Mouse (Mus musculus): Measurements from ENCODE around the gene Sh2d1b2. TPM values are rescaled to one million over a fixed set of nuclear protein-coding genes. Genes with fewer than 3 reads are reported as not detected.
A peak's percentile ranks its signal among the peaks of the same experiment; 100 is the strongest.

The Sh2d1b2 gene
- total RNA-seq, 1 experiment from 2014 or later: not detected

- peak; percentile 50; the same call in 1 of the 2 replicates for ATAC-seq (replicated peaks; ENCODE audit: insufficient number of reproducible peaks, low FRiP score, low TSS enrichment, poor library complexity, severe bottlenecking)
Measured at GRCm38 (mm10) chr1:170270281-170270680, 37.7 kb downstream of the Sh2d1b2 start.

- ATAC-seq (replicated peaks; ENCODE audit: insufficient number of reproducible peaks, low FRiP score, low TSS enrichment, poor library complexity, severe bottlenecking): peak; percentile 29; the same call in 1 of the 2 replicates
Measured at GRCm38 (mm10) chr1:170270696-170271095, 38.1 kb downstream of the Sh2d1b2 start.

DNA sequence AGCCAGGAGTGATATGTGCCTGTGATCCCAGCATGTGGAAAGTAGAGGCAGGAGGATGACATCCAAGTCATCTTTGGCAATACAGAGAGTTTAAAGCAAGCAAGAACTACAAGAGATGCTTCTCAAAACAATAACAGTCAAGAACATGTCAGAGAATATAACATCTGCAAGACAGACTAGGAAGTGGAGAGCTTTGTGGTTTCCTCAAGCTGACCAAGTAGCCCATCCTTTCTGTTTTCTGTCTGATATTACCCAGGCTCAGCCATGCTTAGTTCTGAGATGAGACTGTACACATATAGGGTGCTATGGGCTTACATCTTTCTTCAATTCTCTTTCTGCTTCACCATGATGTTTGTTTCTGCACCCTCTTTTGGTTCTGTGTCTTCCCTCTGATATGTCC lies 40.7 kb downstream of the Sh2d1b2 start:
- ATAC-seq (replicated peaks; ENCODE audit: insufficient number of reproducible peaks, low FRiP score, low TSS enrichment, poor library complexity, severe bottlenecking): no peak

DNA sequence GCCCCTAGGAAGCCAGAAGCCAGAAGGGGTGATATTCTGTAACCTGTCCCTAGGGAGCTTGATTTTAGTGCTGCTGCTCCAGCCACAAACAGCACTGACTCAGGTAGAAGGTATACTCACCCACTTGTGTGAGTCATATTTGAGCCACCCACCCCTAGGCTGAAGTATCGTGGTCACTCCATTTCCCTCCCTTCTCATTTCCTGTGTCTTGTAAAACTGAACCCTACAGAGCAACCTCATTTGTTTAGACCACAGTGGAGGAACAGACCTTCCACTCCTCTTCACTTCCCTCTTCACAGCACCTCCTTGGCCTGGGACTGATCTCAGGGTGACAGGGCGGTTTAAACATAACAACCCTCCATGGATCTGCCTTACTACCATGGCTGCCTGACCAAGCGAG lies 44.5 kb downstream of the Sh2d1b2 start, which contains the start of gene Sh2d1b1:
Gene Sh2d1b1 (plus strand): TSS at position 305 of the 400 bp plus-strand sequence.
- ATAC-seq (replicated peaks; ENCODE audit: insufficient number of reproducible peaks, low FRiP score, low TSS enrichment, poor library complexity, severe bottlenecking): peak; percentile 89

DNA sequence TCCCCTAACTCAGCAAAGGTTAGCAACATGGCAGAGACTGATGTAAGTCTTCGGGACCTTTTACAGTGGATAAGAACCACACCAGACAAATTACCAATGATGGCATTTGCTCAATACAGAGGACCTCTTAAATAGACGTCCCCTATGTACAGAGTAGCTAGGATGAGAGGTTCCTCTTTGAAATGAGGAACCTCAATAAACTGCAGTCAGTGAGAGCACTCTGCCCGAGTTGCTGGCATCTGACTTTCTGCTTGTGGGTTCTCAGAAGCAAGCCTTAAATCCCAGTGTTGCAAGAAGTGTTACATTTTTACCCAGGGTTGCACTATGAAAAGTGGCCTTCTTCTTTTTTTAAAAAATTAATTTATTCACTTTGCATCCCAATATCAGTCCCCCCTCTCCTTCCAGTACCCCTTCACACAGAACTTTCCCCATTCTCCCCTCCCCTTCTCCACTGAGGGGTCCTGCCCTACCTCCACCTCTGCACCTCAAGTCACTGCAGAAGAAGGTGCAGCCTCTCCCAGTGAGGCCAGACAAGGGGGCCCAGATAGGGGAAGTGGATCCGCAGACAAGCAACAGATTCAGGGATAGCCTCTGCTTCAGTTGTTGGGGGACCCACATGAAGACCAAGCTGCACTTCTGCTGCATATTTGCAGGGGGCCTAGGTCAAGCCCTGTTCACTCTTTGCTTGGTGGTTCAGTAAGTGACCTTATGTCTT lies 50.0 kb downstream of the Sh2d1b2 start:
- peak; percentile 88 for ATAC-seq (replicated peaks; ENCODE audit: insufficient number of reproducible peaks, low FRiP score, low TSS enrichment, poor library complexity, severe bottlenecking)

DNA sequence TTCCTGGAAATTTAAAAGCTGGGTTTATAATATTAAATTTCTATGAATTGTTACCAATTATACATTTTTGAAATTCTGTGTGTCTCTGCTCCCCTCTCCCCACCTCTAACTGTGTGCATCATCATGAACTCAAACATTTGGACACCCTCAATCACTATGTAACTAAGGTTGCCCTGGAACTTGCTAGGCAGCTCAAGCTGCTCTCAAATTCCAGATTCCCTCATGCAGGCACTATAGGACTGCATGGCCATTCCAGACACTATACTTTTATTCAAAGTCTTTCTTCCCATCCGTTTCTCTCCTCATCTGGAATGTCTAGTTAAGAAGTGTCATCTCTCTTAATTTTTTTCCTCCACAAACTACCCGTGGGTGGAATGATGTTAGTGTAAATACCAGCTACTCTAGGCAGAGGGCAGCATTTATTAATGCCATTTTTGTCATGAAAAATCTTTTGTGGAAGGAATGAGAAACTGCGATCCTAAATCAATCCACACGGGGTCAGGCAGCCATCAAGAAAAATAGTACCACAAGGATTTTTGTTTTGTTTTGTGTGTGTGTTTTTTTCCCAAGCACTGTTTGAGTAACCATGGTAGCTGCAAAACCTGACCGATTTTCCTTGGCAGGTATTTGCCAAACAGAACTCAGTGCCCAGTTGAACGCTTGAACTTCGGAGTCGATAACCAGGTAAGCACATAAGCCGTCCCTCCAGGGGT lies 59.8 kb downstream of the Sh2d1b2 start:
- peak; percentile 68 for ATAC-seq (replicated peaks; ENCODE audit: insufficient number of reproducible peaks, low FRiP score, low TSS enrichment, poor library complexity, severe bottlenecking)

GRCm38 (mm10) chr1:170293257-170293656 lies 60.7 kb downstream of the Sh2d1b2 start:
- ATAC-seq (replicated peaks; ENCODE audit: insufficient number of reproducible peaks, low FRiP score, low TSS enrichment, poor library complexity, severe bottlenecking): no peak

DNA sequence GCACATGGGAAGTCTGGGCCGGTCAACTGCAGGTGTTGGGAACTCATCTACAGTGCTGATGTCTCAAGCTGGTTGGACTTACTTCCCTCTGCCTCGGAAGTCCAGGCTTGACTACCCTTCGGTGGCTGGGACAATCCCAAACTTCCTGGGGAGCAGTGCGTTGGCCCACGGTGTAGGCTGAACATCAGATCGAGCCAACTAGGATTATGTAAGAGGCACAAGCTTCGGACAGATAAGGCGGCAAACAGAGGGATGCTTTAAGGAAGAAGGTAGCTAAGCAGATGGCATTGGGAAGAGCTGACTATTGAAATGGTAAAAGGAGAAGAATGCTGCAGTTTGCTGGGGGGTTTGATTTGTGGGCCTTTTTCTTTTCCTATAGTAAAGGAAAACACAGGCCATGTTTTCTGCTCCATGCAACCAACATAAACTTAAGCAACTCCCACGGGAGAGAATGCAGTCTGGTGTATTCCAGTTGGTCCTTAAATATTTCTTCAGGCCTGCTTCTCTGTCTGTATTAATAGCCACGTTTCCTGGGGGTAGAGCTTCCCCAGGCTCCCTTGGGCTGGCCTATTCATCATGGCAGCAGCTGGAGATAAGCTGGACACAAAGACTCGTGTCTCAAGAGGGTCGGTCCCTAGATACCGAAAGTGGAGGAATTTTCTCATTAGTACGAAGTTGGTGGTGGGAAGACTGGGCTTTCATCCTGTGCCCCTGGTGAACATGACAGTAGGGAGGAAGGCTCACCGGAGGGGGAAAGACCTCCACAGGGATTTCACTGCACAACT lies 62.4 kb downstream of the Sh2d1b2 start:
- no peak for ATAC-seq (replicated peaks; ENCODE audit: insufficient number of reproducible peaks, low FRiP score, low TSS enrichment, poor library complexity, severe bottlenecking)

- ATAC-seq (replicated peaks; ENCODE audit: insufficient number of reproducible peaks, low FRiP score, low TSS enrichment, poor library complexity, severe bottlenecking): no peak
Measured at GRCm38 (mm10) chr1:170299496-170299895, 66.9 kb downstream of the Sh2d1b2 start.

GRCm38 (mm10) chr1:170301686-170302085 lies 69.1 kb downstream of the Sh2d1b2 start:
- no peak for ATAC-seq (replicated peaks; ENCODE audit: insufficient number of reproducible peaks, low FRiP score, low TSS enrichment, poor library complexity, severe bottlenecking)

DNA sequence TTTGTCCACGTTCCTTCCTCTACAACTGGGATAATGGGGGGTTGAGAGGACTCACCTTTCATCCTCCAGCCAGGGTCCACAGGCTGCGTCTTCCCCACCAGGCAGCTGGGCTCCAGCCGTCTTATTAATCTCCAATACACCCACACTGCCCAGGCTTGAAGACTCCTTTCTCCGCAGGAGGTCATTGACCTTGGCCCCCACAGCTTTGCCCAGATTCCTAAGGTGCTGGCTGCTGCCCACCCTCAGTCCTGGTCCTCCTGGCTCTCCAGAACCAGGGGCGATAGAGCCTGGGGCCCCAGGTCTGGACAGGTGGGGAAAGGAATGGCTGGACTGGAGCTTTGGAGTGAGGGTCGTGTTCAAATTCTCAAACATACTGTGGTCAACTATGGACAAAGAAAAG lies 69.9 kb downstream of the Sh2d1b2 start:
- no peak for ATAC-seq (replicated peaks; ENCODE audit: insufficient number of reproducible peaks, low FRiP score, low TSS enrichment, poor library complexity, severe bottlenecking)

DNA sequence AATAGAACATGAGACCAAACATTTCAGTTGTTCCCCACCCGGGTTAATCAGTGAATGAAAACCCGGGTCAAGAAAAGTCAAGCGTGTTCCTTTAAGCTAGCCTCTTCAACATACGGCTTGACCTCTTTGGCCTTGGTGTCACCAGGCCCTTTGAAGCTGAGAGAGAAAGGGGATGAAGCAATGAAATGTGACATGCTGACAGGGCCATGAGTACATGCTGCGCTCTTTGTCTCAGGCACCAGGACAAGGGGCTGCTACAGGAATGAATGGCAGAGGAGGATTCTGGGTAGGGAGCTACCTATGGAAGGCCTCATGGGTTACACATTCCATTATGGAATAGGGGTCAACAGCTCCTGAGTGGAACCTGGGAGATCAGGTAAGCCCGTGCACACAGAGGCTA lies 70.6 kb downstream of the Sh2d1b2 start:
- ATAC-seq (replicated peaks; ENCODE audit: insufficient number of reproducible peaks, low FRiP score, low TSS enrichment, poor library complexity, severe bottlenecking): no peak

Other genes with a start within 250 kb of the Sh2d1b2 start
- not detected in 3 replicates for gene Ddr2, start 122.0 kb upstream of the Sh2d1b2 start, total RNA-seq (2017)
- 69.0 to 103 TPM (median 85.9 TPM) in 3 replicates for gene Uap1, start 57.8 kb upstream of the Sh2d1b2 start, total RNA-seq (2017)
- 63.3 to 98.2 TPM (median 65.8 TPM) in 3 replicates for gene Uhmk1, start 17.4 kb upstream of the Sh2d1b2 start, total RNA-seq (2017)
- gene Sh2d1b1, start 44.6 kb downstream of the Sh2d1b2 start, total RNA-seq (2017): 56.6 to 68.4 TPM (median 66.9 TPM) in 3 replicates
- gene Gm7694, start 73.6 kb downstream of the Sh2d1b2 start, total RNA-seq (2017): 0.11 to 1.7 TPM (median 0.38 TPM) in 3 replicates
- not detected in 3 replicates for gene Spata46, start 76.1 kb downstream of the Sh2d1b2 start, total RNA-seq (2017)